Mouse (Mus musculus) erythroblast, embryonic 14.5 days (primary cell): ENCODE measurements around the gene H2-Q2.

Experiments
- GATA1 ChIP-seq: IDR thresholded peaks from 2 replicates; pipeline ENCODE4 v1.6.1; 2012; ENCODE audit warnings: low read length, inconsistent platforms, mixed read lengths
- TAL1 ChIP-seq: IDR thresholded peaks from 3 replicates; pipeline ENCODE4 v1.6.1; 2012; ENCODE audit warnings: low read length, inconsistent platforms, mixed read lengths

DNA sequence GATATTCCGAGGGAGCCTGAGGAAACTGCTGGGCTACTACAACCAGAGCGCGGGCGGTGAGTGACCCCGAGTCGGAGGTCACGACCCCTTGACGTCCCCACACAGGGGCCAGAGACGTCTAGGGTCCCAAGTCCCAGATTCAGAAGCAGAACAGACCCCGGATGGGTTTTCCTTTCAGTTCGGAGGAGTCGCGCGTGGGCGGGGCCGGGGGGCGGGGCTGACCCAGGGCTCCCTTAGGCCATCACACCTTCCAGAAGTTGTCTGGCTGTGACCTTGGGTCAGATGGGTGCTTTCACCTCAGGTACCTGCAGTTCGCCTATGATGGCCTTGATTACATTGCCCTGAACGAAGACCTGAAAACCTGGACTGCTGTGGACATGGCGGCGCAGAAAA, 17.4 kb downstream of the H2-Q2 start:
- no peak for TF ChIP-seq GATA1
- TF ChIP-seq TAL1 = no peak
